Mouse (Mus musculus) kidney, adult 2 months (tissue): ENCODE results near the gene Slc4a3. TPM values are rescaled to one million over a fixed set of nuclear protein-coding genes. Genes with fewer than 3 reads are reported as not detected.

Source experiments
- DNase-seq: peaks from one replicate; pipeline ENCODE4 v3.0.0; 2021
- H3K27ac ChIP-seq: fragments of 200-500 bp; 2 replicates; pipeline ENCODE4 v1.5.1; 2012; ENCODE audit warnings: low read depth, low read length, control low read depth, inconsistent platforms; ENCODE audit not compliant: insufficient read depth
- H3K27me3 ChIP-seq: fragments of 200-500 bp; replicated peaks from 2 replicates; pipeline ENCODE4 v1.6.1; 2012; ENCODE audit warnings: mild to moderate bottlenecking, moderate library complexity, low read length, inconsistent platforms; ENCODE audit not compliant: control insufficient read depth, insufficient read depth
- H3K36me3 ChIP-seq: fragments of 200-500 bp; 2 replicates; pipeline ENCODE4 v1.6.1; 2012; ENCODE audit warnings: mild to moderate bottlenecking, moderate library complexity, low read length, inconsistent platforms; ENCODE audit not compliant: control insufficient read depth, insufficient read depth
- H3K4me1 ChIP-seq: fragments of 200-500 bp; 2 replicates; pipeline ENCODE4 v1.6.1; 2011; ENCODE audit warnings: low read length; ENCODE audit not compliant: control insufficient read depth, insufficient read depth
- H3K4me3 ChIP-seq: fragments of 200-500 bp; 2 replicates; pipeline ENCODE4 v1.5.1; 2011; ENCODE audit warnings: mild to moderate bottlenecking, low read depth, low read length, control low read depth; ENCODE audit not compliant: insufficient read depth
- CTCF ChIP-seq: fragments of 200-500 bp; conservative IDR thresholded peaks from 2 replicates; pipeline ENCODE4 v1.5.1; 2011; ENCODE audit warnings: low read depth, mild to moderate bottlenecking, control low read depth, low read length, moderate library complexity, mixed read lengths; ENCODE audit not compliant: insufficient read depth, insufficient read length
- POLR2A ChIP-seq: fragments of 200-500 bp; IDR thresholded peaks from one replicate; pipeline ENCODE4 v1.6.1; 2011; ENCODE audit warnings: low read depth, low read length, control low read depth
- WGBS: fragments of 180-500 bp; shearing (Covaris S2); methylation state at CpG from one replicate; pipeline ENCODE4 v1.1.7; 2018; 5-methylcytosine and 5-hydroxymethylcytosine counted together
- polyA plus RNA-seq: library from polyadenylated mRNA; depleted of rRNA; stranded (reverse); fragments of >200 nt; gene quantifications from 2 replicates; pipeline ENCODE4 v1.2.3, GENCODE M21; 2012

The Slc4a3 gene
- polyA plus RNA-seq, 1 experiment = 14.2 TPM

DNA sequence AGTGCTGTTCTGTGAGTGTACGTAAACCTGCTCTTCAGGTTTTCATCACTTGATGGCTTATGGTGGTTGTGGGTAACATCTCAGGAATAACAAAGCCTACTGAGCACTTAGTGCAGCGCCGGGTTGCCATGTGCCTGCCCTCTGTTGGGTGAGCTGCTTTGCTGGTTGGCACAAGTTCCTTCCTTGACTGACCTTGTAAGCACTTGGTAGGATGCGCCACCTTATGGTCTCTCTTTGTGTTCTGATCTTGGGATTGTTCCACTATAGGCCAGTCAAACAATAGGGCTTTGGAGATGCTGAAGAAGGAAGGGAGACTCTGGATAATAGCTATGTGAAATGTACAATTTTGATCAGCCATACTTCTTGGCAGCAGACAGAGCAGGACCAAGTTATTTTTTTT lies 15.5 kb upstream of the Slc4a3 start:
- Histone ChIP-seq H3K36me3 (0 out of 2 replicates have a peak, but pooled peaks cover 2% of the 10 kb centered on the region), H3K27ac (no peak overlapping the region), H3K4me1 (no peaks in the 10 kb centered on the region), H3K4me3 (no peak overlapping the region), H3K27me3 (no peaks in the 10 kb centered on the region)
- no peak for TF ChIP-seq CTCF
- TF ChIP-seq POLR2A = no peak
- DNase-seq = no peak
- WGBS = 74% methylated on average over 4 of the region's 4 CpGs

DNA sequence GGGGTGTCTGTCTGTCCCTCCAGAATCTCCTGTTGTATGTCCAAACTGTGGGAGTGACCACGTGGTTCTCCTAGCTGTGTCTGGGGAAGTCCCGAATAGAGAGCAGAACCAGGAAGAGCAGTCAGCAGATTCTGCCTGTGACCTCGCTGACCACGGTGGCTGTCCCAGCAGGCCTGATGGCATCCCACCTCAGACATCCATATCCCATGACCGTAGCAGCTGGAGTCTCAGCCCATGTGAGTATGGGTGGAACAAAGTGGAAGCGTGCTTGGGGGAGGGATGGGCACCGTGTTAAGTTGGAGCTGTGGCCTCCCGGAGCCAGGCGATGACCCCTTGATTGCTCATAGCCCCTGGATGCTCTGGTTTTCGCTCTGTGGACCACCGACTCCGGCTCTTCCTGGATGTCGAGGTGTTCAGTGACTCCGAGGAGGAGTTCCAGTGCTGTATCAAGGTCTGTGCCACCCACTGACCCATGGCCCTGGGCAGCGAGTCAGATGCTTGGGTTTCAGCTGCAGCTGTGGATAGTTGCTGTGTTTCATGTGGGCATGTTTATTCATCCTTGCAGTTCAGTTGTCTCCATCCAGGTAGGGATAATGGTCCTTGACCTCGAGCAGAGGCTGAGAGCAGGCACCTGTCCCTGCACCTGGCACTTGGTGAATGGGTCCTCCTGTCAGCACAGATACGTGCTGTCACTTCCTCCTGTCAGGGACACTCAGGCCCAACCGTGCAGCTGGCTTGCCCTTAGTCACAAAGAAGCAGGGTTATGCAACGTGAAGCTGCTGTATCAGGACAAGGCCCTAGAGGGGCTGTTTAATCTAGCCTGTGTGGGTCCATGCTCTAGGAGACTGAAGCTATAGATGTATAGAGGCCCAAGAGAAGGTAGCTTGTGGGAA lies 13.5 kb upstream of the Slc4a3 start:
- Histone ChIP-seq H3K27me3 (no peaks in the 10 kb centered on the region), H3K27ac (no peak overlapping the region), H3K4me1 (no peaks in the 10 kb centered on the region), H3K4me3 (no peak overlapping the region), H3K36me3 (0 out of 2 replicates have a peak, but pooled peaks cover 2% of the 10 kb centered on the region)
- 65% methylated on average over 19 of the region's 19 CpGs for WGBS
- DNase-seq = no peak
- TF ChIP-seq POLR2A = no peak

DNA sequence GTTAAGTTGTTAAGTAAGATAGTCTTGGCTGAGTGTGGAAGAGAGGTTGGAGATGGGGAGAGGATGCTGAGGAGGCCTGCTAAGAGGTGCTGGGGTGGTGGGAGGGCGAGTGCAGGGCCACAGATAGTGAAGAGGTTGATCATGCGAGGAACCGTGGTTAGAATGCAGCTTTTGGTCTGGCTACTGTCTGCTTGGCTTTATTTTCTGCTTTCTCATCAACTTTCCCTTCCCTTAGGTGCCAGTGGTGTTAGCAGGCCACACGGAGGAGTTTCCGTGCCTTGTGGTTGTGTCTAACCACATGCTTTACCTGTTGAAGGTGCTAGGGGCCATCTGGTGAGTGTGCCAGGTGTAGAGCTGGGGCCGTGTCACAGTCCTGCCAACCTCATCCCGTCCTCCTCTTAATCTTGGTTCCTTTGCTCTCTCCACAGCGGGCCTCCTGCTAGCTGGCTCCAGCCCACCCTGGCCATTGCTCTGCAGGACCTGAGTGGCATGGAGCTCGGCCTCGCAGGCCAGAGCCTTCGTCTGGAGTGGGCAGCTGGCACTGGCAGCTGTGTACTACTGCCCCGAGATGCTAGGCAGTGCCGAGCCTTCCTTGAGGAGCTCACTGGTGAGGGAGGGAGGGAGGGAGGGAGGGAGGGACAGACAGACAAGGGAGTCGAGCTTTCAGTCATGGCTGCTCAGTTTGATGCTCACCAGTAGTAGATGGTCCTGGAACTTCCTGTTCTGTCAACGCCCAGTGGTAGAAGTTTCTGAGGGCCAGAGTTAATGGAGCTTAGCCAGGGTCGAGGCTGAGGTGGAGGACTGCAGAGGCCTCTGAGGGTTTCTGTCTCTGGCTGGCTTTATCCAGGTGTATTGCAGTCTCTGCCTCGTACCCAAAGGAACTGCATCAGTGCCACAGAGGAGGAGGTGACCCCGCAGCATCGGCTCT lies 12.5 kb upstream of the Slc4a3 start:
- DNase-seq = no peak
- Histone ChIP-seq H3K27me3 (no peaks in the 10 kb centered on the region), H3K36me3 (0 out of 2 replicates have a peak, but pooled peaks cover 2% of the 10 kb centered on the region), H3K4me1 (no peaks in the 10 kb centered on the region), H3K4me3 (no peak overlapping the region), H3K27ac (no peak overlapping the region)
- 73% methylated on average over 19 of the region's 19 CpGs for WGBS
- no peak for TF ChIP-seq POLR2A
- TF ChIP-seq CTCF = no peak

GRCm38 (mm10) chr1:75537587-75537986 lies 8.5 kb upstream of the Slc4a3 start:
- 0 out of 2 replicates have a peak, but pooled peaks cover 2% of the 10 kb centered on the region for H3K36me3 ChIP-seq
- no peak overlapping the region for H3K4me3 ChIP-seq
- peaks cover 3% of the 10 kb centered on the region; the same call in 1 of the 2 replicates for H3K4me1 ChIP-seq
- H3K27ac ChIP-seq = no peak overlapping the region
- no peaks in the 10 kb centered on the region for H3K27me3 ChIP-seq
- 79% methylated on average over 2 of the region's 2 CpGs for WGBS
- no peak for TF ChIP-seq POLR2A
- no peak for TF ChIP-seq CTCF
- no peak for DNase-seq

DNA sequence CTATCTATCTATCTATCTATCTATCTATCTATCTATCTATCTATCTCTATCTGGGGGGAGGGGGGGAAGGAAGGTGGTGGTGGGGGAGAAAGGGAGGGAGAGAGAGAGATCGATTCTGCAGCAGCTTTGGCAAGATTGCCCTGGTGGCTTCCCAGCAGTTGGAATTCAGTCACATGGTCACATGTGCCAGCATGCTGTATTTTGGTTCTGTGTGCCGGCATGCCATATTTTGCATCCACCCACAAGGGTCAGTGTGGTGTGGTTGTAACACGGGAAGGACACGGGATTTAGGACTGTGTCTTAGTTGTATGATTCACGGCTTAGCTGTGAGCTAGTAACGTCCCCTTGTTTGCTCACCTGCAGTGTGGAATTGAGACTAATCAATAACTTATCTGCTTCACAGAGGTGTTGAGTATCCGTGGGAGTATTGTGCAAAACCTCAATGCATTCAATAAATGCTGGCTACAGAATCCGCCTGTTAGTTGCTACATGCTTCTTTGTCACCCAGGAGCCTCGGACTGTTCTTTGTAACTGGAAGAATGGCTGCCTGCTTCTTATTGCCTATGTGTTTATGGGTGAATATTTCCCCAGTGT lies 7.4 kb upstream of the Slc4a3 start:
- TF ChIP-seq POLR2A (no peak), CTCF (no peak)
- Histone ChIP-seq H3K36me3 (0 out of 2 replicates have a peak, but pooled peaks cover 2% of the 10 kb centered on the region), H3K27me3 (no peaks in the 10 kb centered on the region), H3K27ac (no peak overlapping the region), H3K4me3 (no peak overlapping the region), H3K4me1 (peaks cover 3% of the 10 kb centered on the region; the same call in 1 of the 2 replicates)
- WGBS = 59% methylated on average over 9 of the region's 9 CpGs
- DNase-seq = no peak

- TF ChIP-seq CTCF (no peak), POLR2A (no peak)
- H3K4me1 ChIP-seq = peaks cover 3% of the 10 kb centered on the region; the same call in 1 of the 2 replicates
- no peak overlapping the region for H3K4me3 ChIP-seq
- H3K27ac ChIP-seq = no peak overlapping the region
- H3K27me3 ChIP-seq = no peaks in the 10 kb centered on the region
- peak; percentile 51 for DNase-seq
- 72% methylated on average over 7 of the region's 7 CpGs for WGBS
- no peaks in the 10 kb centered on the region for H3K36me3 ChIP-seq
Measured at GRCm38 (mm10) chr1:75541496-75541895, 4.6 kb upstream of the Slc4a3 start.

DNA sequence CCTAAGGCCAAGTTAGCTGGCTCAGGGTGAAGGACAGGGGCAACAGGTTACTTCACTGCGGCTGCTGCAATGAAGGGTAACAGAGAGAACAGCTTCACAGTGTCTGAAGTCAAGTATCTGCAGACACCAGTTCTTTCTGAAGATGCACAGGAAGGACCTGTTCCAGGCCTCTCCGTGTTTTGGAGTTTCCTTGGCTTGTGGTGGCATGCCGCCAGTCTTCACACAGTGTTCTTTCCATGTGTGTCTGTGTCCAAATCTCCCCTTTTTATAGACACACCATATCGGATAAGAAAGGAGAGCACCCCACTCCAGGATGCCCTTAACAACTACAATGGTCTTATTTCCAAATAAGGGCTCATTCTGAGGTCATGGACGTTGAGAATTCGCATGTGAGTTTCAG lies 1.7 kb upstream of the Slc4a3 start:
- no peak for TF ChIP-seq CTCF
- no peak for TF ChIP-seq POLR2A
- no peak for DNase-seq
- WGBS = 88% methylated on average over 6 of the region's 6 CpGs
- Histone ChIP-seq H3K27me3 (no peaks in the 10 kb centered on the region), H3K36me3 (no peaks in the 10 kb centered on the region), H3K27ac (no peak overlapping the region), H3K4me1 (peaks cover 3% of the 10 kb centered on the region; the same call in 1 of the 2 replicates), H3K4me3 (no peak overlapping the region)
